Mouse (Mus musculus) stomach, postnatal 0 days (tissue): ENCODE measurements around the gene Cenpm. TPM values are rescaled to one million over a fixed set of nuclear protein-coding genes. Genes with fewer than 3 reads are reported as not detected.

Experiments
- ATAC-seq: fragments of 200-750 bp; cut with Nextera tagmentation; 2 replicates; pipeline ENCODE4 v1.8.0; 2017; ENCODE audit not compliant: low FRiP score, low TSS enrichment
- DNase-seq: peaks from one replicate; pipeline ENCODE4 v3.0.0-alpha.2; 2016; ENCODE audit warnings: low spot score
- H3K27ac ChIP-seq: fragments of 300-500 bp; sonication (generic); replicated peaks from 2 replicates; pipeline ENCODE4 v1.5.1; 2014; ENCODE audit warnings: mild to moderate bottlenecking, control low read depth
- H3K27me3 ChIP-seq: fragments of 300-500 bp; sonication (generic); 2 replicates; pipeline ENCODE4 v1.6.1; 2014; ENCODE audit warnings: low read length; ENCODE audit not compliant: control insufficient read depth, insufficient read depth
- H3K36me3 ChIP-seq: fragments of 300-500 bp; sonication (generic); 2 replicates; pipeline ENCODE4 v1.6.1; 2014; ENCODE audit warnings: low read length, mixed read lengths; ENCODE audit not compliant: control insufficient read depth, insufficient read depth
- H3K4me1 ChIP-seq: fragments of 300-500 bp; sonication (generic); replicated peaks from 2 replicates; pipeline ENCODE4 v1.6.1; 2014; ENCODE audit warnings: antibody characterized with exemption; ENCODE audit not compliant: control insufficient read depth, insufficient read depth
- H3K4me2 ChIP-seq: fragments of 300-500 bp; sonication (generic); replicated peaks from 2 replicates; pipeline ENCODE4 v1.6.1; 2014; ENCODE audit warnings: low read depth, mild to moderate bottlenecking, control low read depth, moderate library complexity
- H3K4me3 ChIP-seq: fragments of 300-500 bp; sonication (generic); 2 replicates; pipeline ENCODE4 v1.5.1; 2014; ENCODE audit warnings: low read depth, low read length, control low read depth
- H3K9ac ChIP-seq: fragments of 300-500 bp; sonication (generic); 2 replicates; pipeline ENCODE4 v1.6.1; 2014; ENCODE audit warnings: mild to moderate bottlenecking, low read length, control low read depth, mixed read lengths
- H3K9me3 ChIP-seq: fragments of 300-500 bp; sonication (generic); 2 replicates; pipeline ENCODE4 v1.6.1; 2016; ENCODE audit warnings: low read length; ENCODE audit not compliant: control insufficient read depth
- CTCF ChIP-seq: IDR thresholded peaks from 2 replicates; pipeline ENCODE4 v1.5.1; 2016; ENCODE audit warnings: antibody characterized with exemption, low read depth, mild to moderate bottlenecking, moderate library complexity
- EP300 ChIP-seq: optimal IDR thresholded peaks from 2 replicates; pipeline ENCODE3; 2016; ENCODE audit warnings: antibody characterized with exemption
- WGBS: fragments of 180-500 bp; shearing (Covaris S2); extraction: QIAGEN DNeasy Blood & Tissue Kit; methylation state at CpG from one replicate; pipeline ENCODE4 v1.1.7; 2014; 5-methylcytosine and 5-hydroxymethylcytosine counted together
- polyA plus RNA-seq: library from polyadenylated mRNA; unstranded; fragments of >200 nt; fragmentation: Nextera tagmentation; extraction: Ambion mirVana; gene quantifications from 2 replicates; pipeline ENCODE4 v1.2.1, GENCODE M21; 2015

Gene Cenpm
- polyA plus RNA-seq, 1 experiment from 2014 or later, result 27.0 TPM

GRCm38 (mm10) chr15:82199546-82199945, 45.0 kb downstream of the Cenpm start:
- Histone ChIP-seq H3K27me3 (no peaks in the 10 kb centered on the region), H3K9me3 (no peaks in the 10 kb centered on the region), H3K27ac (no peak overlapping the region), H3K4me2 (no peak overlapping the region), H3K4me1 (no peaks in the 10 kb centered on the region), H3K4me3 (no peak overlapping the region), H3K36me3 (peaks cover 66% of the 10 kb centered on the region), H3K9ac (no peak overlapping the region)
- TF ChIP-seq EP300, result no peak
- no peak for TF ChIP-seq CTCF
- WGBS, result 87% methylated on average over 12 of the region's 12 CpGs
- ATAC-seq, result no peak
- no peak for DNase-seq

DNA sequence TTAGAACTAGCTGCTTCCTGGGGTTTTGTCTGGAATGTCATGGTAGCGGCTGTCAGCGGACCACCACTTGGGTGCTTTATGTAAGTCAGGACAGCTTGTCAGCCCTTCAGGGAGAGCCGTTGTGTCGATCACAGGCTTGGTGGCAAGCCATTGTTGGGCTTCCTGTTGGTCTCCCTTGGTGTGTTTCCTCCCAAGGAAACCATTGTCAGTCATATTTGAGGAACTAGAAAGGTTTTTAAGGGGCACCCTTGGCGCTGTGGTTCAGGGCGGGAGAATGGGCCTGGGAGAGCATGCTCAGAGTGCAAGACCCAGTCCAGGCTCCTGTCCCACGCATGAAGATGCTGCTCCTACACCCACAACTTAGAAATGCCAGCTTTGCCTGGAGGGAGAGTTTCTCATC, 46.2 kb downstream of the Cenpm start:
- TF ChIP-seq EP300 (no peak), CTCF (no peak)
- no peaks in the 10 kb centered on the region for H3K9me3 ChIP-seq
- H3K4me1 ChIP-seq, result no peaks in the 10 kb centered on the region
- 91% methylated on average over 7 of the region's 7 CpGs for WGBS
- no peak overlapping the region for H3K4me3 ChIP-seq
- DNase-seq (no peak), ATAC-seq (no peak)
- no peak overlapping the region for H3K9ac ChIP-seq
- no peak overlapping the region for H3K4me2 ChIP-seq
- H3K27ac ChIP-seq, result no peak overlapping the region
- peaks cover 66% of the 10 kb centered on the region for H3K36me3 ChIP-seq
- H3K27me3 ChIP-seq, result no peaks in the 10 kb centered on the region

DNA sequence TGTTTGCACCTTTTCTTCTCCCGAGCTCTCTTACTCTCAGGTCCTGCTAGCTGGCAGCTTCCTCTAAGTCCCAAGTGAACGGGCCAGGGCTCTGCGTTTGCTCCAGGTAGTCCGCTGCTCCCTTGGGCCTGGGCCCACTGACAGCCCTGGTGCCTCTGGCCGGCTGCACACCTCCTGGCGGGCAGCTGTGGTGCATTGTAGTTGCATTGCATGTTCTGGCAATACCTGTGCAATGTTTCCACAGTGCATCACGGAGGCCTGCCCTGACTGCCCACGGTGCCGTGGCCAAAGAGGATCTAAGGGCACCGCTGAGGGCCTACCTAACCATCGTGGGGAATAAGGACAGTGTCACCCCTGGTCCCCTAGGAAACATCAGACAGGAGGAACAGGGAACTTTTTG, 46.6 kb downstream of the Cenpm start:
- Histone ChIP-seq H3K4me3 (no peak overlapping the region), H3K9me3 (no peaks in the 10 kb centered on the region), H3K4me1 (no peaks in the 10 kb centered on the region), H3K27me3 (no peaks in the 10 kb centered on the region), H3K27ac (no peak overlapping the region), H3K9ac (no peak overlapping the region), H3K4me2 (no peak overlapping the region), H3K36me3 (peaks cover 66% of the 10 kb centered on the region)
- DNase-seq (no peak), ATAC-seq (no peak)
- 84% methylated on average over 11 of the region's 11 CpGs for WGBS
- TF ChIP-seq CTCF (no peak), EP300 (no peak)

- WGBS, result 90% methylated on average over 10 of the region's 10 CpGs
Observed at GRCm38 (mm10) chr15:82197246-82197750, 47.2 kb downstream of the Cenpm start.

GRCm38 (mm10) chr15:82196300-82196699, 48.2 kb downstream of the Cenpm start:
- Histone ChIP-seq H3K9ac (no peak overlapping the region), H3K4me3 (no peak overlapping the region), H3K36me3 (peaks cover 70% of the 10 kb centered on the region), H3K4me1 (no peaks in the 10 kb centered on the region), H3K27ac (no peak overlapping the region), H3K27me3 (no peaks in the 10 kb centered on the region), H3K9me3 (no peaks in the 10 kb centered on the region), H3K4me2 (no peak overlapping the region)
- ATAC-seq, result no peak
- 77% methylated on average over 12 of the region's 12 CpGs for whole genome bisulfite sequencing
- no peak for DNase-seq
- TF ChIP-seq EP300, result no peak

More at GRCm38 (mm10) chr15:82197246-82197750, 47.2 kb downstream of the Cenpm start:
- TF ChIP-seq CTCF, result no peak
- TF ChIP-seq EP300, result no peak
- DNase-seq, result no peak
- Histone ChIP-seq H3K4me3 (no peak overlapping the region), H3K9ac (no peak overlapping the region), H3K4me2 (no peak overlapping the region), H3K36me3 (peaks cover 68% of the 10 kb centered on the region), H3K27ac (no peak overlapping the region), H3K4me1 (no peaks in the 10 kb centered on the region), H3K27me3 (no peaks in the 10 kb centered on the region), H3K9me3 (no peaks in the 10 kb centered on the region)
- no peak; the same call in 1 of the 2 replicates for ATAC-seq

DNA sequence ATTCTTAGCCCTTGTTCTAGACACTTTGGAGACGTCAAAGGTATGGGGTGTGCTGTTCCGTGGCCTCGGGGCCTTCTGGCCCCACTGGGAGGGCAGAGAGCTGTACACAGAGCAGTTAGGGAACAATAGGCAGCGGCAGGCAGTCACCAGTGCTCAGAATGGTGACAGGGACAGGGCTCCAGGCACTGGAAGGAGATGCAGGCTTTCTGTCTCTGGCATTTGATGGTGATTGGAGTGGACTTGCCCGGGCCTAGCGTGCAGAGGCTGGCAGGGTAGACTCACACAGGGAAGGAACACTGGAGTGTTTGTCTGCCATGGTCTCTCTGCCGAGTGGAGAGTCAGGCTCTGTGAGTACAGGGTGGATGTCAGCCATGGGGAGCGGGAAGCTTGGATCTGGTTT, 51.9 kb downstream of the Cenpm start:
- no peak for ATAC-seq
- 85% methylated on average over 8 of the region's 8 CpGs for WGBS
- no peak overlapping the region for H3K9ac ChIP-seq
- peaks cover 55% of the 10 kb centered on the region for H3K36me3 ChIP-seq
- H3K27ac ChIP-seq, result no peak overlapping the region
- H3K27me3 ChIP-seq, result no peaks in the 10 kb centered on the region
- H3K9me3 ChIP-seq, result no peaks in the 10 kb centered on the region
- H3K4me3 ChIP-seq, result no peak overlapping the region
- no peak for DNase-seq
- H3K4me1 ChIP-seq, result no peaks in the 10 kb centered on the region
- no peak overlapping the region for H3K4me2 ChIP-seq
- no peak for TF ChIP-seq EP300
